Mouse (Mus musculus) T-helper 17 cell (primary cell): ENCODE results near the gene Ppp2r5d.

Source experiments
- in situ Hi-C, 2 experiments: fragments of 300-600 bp; cut with MboI, MseI; formaldehyde crosslinking; loops; 1 replicate in 1 of 2; 2 replicates in 1 of 2; pipeline ENCODE4 v1.15.1; 2025; ENCODE audit warnings: high pct_unique_total_duplicates in 2 of 2

Gene Ppp2r5d

GRCm38 (mm10) chr17:46649811-46650210 lies 55.1 kb downstream of the Ppp2r5d start:
- in situ Hi-C loops = loop anchor here in 1 of 2 experiments (10.0 kb wide), 1 partner anchor 845 kb away; no protein-coding TSS in a partner anchor

DNA sequence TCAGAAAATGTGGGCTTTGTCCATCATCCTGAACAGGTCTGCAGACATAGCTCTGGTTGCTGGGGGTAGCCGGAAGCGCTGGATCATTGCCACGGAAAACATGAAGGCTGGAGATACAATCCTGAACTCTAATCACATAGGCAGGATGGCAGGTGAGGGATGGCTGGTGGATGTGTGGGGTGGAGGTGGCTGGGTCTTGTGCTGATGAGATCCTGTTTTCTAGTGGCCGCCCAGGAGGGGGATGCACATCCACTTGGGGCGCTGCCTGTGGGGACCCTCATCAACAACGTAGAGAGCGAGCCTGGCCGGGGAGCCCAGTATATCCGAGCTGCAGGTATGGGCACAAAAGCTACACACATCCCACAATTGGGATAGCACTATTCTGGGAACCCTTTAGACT lies 56.5 kb downstream of the Ppp2r5d start:
- in situ Hi-C loops = no loop called here

DNA sequence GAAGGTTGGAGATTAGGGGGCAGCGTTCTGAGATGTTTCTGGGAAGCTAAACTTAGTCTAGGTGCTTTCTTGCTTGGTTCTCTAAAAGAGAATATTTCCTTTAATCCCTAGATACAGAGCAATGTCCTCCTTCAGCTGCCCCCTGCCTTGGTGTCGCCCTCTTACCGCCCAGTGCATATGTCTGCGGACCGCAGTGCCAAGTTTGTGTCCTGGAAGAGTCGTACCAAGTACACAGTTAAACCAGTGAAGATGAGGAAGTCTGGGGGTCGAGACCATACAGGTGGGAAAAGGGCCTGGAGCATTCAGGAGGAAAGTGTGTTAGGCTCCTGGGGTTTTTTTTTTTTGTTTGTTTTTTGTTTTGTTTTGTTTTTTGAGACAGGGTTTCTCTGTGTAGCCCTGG lies 57.6 kb downstream of the Ppp2r5d start:
- in situ Hi-C loops = no loop called here

GRCm38 (mm10) chr17:46646322-46646662 lies 58.6 kb downstream of the Ppp2r5d start:
- in situ Hi-C loops = no loop called here

- in situ Hi-C loops = no loop called here
Observed at GRCm38 (mm10) chr17:46645561-46646321, 59.2 kb downstream of the Ppp2r5d start, which contains the start of the genes Klc4 and Mrpl2. Gene Klc4, minus strand, starts transcription at chr17:46646022. Gene Mrpl2, plus strand, starts transcription at chr17:46646229.

- in situ Hi-C loops = no loop called here
Observed at GRCm38 (mm10) chr17:46644916-46645475, 59.9 kb downstream of the Ppp2r5d start.

DNA sequence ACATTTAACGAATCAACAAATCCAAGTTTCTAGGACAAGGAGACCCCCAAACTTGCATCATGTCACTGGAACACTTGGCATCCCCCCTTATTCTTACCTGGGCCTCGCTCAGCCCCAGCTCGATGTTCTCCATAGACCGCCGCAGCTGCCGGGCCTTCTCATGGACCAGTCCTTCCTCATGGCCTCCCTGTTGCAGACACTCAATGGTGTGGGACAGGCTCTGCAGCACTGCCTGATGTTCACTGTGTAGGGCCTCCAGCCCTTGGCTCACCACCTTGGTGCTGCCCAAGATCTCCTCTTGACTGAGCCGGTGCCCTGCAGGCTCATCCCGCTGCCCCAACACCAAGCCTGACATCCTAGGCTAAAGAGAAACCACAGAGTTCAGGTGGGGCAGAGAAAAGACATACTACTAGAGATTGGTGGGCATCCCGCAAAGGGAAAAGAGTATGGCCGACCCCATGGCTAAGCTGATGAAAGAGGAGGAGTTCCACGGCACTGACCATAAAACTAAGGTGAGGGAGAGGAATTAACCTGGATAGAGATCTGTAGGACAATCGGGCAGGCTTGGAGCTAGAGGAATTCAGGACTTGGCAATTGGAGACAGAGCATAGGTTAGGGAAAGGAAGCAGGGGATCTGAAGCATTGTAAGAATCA lies 60.6 kb downstream of the Ppp2r5d start:
- in situ Hi-C loops = no loop called here

DNA sequence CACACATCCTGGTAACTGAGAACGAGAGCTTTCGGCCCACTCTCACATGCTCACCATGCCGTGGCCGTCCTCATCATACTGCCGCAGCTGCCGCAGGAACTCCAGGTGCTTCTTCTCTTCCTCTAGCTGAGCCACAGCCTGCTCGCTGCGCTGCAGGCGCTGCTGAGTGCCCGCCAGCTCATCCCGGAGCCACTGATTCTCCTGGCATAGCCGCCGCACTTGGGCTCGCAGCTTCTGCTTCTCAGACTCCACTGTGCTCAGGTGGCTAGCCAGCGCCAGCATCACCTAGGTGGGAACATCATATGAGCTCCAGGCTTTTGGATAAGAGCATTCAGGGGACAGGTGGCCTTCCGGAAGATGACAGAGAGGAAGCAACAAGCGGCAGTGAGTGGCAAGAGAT lies 62.9 kb downstream of the Ppp2r5d start:
- in situ Hi-C loops = no loop called here

GRCm38 (mm10) chr17:46639929-46640328 lies 65.0 kb downstream of the Ppp2r5d start:
- in situ Hi-C loops = no loop called here

DNA sequence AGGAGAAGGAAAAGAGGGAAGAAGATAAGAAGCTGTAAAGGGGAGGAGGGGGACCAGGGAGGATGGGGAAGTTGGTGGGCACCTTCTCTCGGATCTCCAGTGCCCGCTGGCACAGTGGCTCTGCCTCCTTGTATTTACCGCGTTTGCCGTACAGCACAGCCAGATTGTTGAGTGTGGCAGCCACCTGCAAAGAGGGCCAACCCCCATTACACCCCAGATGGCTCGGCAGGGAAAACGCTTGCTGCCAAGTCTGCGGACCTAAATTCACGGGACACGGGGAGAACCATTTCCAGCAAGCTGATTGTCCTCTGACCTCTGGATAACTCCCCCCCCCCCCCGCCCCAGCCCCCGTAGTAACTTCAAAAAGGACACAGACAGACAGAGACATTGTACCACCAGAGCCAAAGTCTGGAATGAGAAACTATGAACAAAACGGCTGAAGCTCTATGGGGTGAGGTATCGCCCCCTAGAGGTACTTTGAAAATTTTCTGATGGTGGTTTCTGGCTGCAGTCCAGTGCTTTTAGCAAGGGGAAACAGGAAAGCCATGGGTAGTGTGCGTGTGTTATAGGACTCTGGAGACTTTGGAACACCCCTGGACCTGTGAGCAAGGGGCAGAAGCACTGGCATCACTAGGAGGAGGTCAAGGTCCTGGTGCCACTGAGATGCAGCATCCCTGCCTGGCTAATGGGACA lies 67.9 kb downstream of the Ppp2r5d start:
- in situ Hi-C loops = no loop called here
